Mouse (Mus musculus): Measurements from ENCODE around the gene Apol7e. TPM values are rescaled to one million over a fixed set of nuclear protein-coding genes. Genes with fewer than 3 reads are reported as not detected.
"Not testable (repeated sequence)": the region's sequence is repeated elsewhere in the genome, so short reads cannot be mapped to it uniquely, and the experiment has no call there.

Gene Apol7e
- total and polyA plus RNA-seq, 2 experiments from 2014 or later: not detected

DNA sequence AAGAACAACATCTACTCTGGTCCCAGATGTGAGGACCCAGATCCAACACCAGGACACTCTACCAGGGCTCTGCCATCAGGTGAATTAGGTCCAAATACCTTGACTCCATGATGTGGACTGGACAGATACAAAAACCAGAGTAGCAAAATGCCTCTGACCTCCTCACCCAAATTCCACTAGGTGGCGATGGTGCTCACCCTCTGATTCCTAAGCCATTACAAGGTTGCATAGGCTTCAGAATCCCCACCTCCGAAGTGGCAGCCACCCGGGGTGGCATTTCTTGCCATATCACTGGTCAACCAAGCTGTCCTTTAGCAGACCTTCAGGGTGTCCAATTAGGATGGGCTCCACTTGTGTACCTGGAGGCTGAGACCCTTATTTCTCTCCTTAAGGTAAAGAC is 28.5 kb downstream of the Apol7e start:
- H3K9me3 ChIP-seq (ENCODE audit: low read length); DNase-seq (ENCODE audit: low spot score); ATAC-seq (ENCODE audit: low FRiP score); H3K4me2 ChIP-seq (ENCODE audit: low read depth, low read length, poor library complexity, severe bottlenecking); H3K36me3 ChIP-seq (ENCODE audit: insufficient read depth, low read length); H3K4me1 ChIP-seq (ENCODE audit: insufficient read depth, low read length); H3K27me3 ChIP-seq (ENCODE audit: insufficient read depth, low read length); H3K4me3 ChIP-seq (ENCODE audit: low read depth, low read length); H3K27ac ChIP-seq (ENCODE audit: low read depth, low read length); H3K9ac ChIP-seq (replicated peaks; ENCODE audit: low read length, poor library complexity, severe bottlenecking): not testable (repeated sequence)
- WGBS: 5% methylated on average over 3 of the region's 3 CpGs
- TF ChIP-seq CTCF (IDR thresholded peaks at IDR 0.05): peak; percentile 60

DNA sequence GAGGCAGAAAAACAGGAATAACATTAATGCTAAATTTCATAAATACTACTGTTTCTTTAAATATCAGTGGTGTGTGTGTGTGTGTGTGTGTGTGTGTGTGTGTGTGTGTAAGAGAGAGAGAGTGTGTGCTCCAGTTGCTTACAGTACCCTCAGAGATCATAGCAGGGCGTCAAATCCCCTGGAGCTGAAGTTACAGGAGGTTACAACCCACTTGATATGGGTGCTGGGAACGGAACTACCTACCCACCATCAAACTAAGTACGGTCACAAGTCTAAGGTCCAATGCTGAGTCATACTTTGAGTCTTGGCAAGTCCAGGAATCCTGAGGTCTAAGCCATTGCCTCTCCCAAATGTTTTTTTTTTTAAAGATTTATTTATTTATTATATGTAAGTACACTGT is 29.1 kb downstream of the Apol7e start:
- not testable (repeated sequence) for H3K36me3 ChIP-seq (ENCODE audit: insufficient read depth, low read length); ATAC-seq (ENCODE audit: low FRiP score); H3K4me1 ChIP-seq (ENCODE audit: insufficient read depth, low read length); H3K9ac ChIP-seq (replicated peaks; ENCODE audit: low read length, poor library complexity, severe bottlenecking); DNase-seq (ENCODE audit: low spot score); H3K9me3 ChIP-seq (ENCODE audit: low read length); H3K27me3 ChIP-seq (ENCODE audit: insufficient read depth, low read length); H3K27ac ChIP-seq (ENCODE audit: low read depth, low read length); H3K4me2 ChIP-seq (ENCODE audit: low read depth, low read length, poor library complexity, severe bottlenecking); H3K4me3 ChIP-seq (ENCODE audit: low read depth, low read length)
- WGBS: 95% methylated on average over 3 of the region's 3 CpGs

DNA sequence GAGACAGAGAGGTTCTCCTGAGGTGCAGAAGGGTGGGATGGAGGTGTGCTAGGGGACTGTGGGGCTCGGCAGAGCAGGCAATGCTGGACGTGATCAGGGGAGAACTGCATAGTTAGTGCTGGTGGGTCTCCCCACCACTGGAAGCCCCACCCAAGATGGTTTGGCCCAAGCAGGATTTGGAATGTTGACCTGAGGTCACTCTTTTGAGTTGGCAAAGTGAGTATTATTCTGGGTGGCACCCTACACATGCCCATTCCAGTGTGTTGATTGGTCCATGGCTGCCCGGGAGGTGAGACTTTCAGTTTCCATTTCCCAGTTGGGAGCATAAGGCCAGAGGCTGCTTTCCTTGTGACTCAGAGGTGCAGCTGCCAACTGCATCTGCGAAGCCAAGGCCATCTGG is 30.1 kb downstream of the Apol7e start, which contains the start of gene Apol9b:
Gene Apol9b (plus strand): TSS at position 301 of the 400 bp plus-strand sequence.
- H3K36me3 ChIP-seq (ENCODE audit: insufficient read depth, low read length); DNase-seq (ENCODE audit: low spot score); H3K4me2 ChIP-seq (ENCODE audit: low read depth, low read length, poor library complexity, severe bottlenecking); H3K9me3 ChIP-seq (ENCODE audit: low read length); ATAC-seq (ENCODE audit: low FRiP score); H3K4me1 ChIP-seq (ENCODE audit: insufficient read depth, low read length); H3K9ac ChIP-seq (replicated peaks; ENCODE audit: low read length, poor library complexity, severe bottlenecking); H3K27me3 ChIP-seq (ENCODE audit: insufficient read depth, low read length); H3K27ac ChIP-seq (ENCODE audit: low read depth, low read length); H3K4me3 ChIP-seq (ENCODE audit: low read depth, low read length): not testable (repeated sequence)
- WGBS: no CpG with 5 or more reads among the region's 4 CpGs

DNA sequence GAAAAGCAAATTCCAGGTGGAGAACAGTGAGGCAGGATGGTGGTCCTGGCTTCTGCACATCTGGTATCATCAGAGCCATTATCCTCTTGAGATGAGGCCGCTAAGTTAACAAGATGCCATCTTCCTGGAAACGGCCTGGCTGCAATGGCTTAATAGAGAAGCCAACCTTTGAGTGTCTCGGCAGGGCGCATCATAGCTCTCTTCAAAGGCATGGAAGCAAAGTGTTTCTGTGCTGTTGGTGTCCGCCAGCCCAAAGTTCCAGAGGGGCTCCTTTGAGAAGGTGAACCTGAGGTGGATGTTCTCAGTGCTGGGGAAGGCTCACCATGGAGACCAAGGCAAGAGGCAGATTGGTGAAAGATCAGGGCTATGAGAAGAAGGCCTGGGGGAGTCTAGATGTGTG is 32.9 kb downstream of the Apol7e start:
- no peaks in the 10 kb centered on the region for H3K9me3 ChIP-seq (ENCODE audit: low read length)
- H3K9ac ChIP-seq (replicated peaks; ENCODE audit: low read length, poor library complexity, severe bottlenecking): no peak overlapping the region
- no peak overlapping the region for H3K27ac ChIP-seq (ENCODE audit: low read depth, low read length)
- H3K4me1 ChIP-seq (ENCODE audit: insufficient read depth, low read length): no peaks in the 10 kb centered on the region
- H3K4me2 ChIP-seq (ENCODE audit: low read depth, low read length, poor library complexity, severe bottlenecking): no peak overlapping the region
- no peaks in the 10 kb centered on the region for H3K27me3 ChIP-seq (ENCODE audit: insufficient read depth, low read length)
- WGBS: 90% methylated on average over 5 of the region's 5 CpGs
- ATAC-seq (ENCODE audit: low FRiP score): no peak
- no peak overlapping the region for H3K4me3 ChIP-seq (ENCODE audit: low read depth, low read length)
- no peaks in the 10 kb centered on the region for H3K36me3 ChIP-seq (ENCODE audit: insufficient read depth, low read length)
- no peak for DNase-seq (ENCODE audit: low spot score)
- TF ChIP-seq CTCF (IDR thresholded peaks at IDR 0.05): no peak

DNA sequence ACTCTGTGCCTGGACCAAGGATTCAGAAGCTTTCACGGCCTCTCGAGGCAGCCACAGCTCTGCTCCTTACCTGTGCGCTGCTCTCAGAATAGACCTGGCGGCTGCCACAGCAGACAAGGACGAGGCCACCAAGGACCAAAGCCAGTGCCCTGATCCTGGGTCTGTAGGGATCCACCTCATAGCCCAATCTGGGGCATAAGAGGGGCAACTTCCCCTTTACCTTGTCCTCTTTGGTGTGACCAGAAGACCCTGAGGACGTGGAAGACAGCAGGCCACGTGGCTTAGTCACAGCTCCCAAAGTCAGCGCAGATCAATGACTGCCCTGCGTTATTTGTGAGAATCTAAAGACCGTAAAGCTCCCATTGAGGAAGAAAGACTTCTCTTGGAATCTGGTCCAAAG is 34.2 kb downstream of the Apol7e start:
- not testable (repeated sequence) for H3K4me2 ChIP-seq (ENCODE audit: low read depth, low read length, poor library complexity, severe bottlenecking); H3K27ac ChIP-seq (ENCODE audit: low read depth, low read length); H3K4me1 ChIP-seq (ENCODE audit: insufficient read depth, low read length); DNase-seq (ENCODE audit: low spot score); H3K36me3 ChIP-seq (ENCODE audit: insufficient read depth, low read length); H3K9ac ChIP-seq (replicated peaks; ENCODE audit: low read length, poor library complexity, severe bottlenecking); H3K9me3 ChIP-seq (ENCODE audit: low read length); ATAC-seq (ENCODE audit: low FRiP score); H3K27me3 ChIP-seq (ENCODE audit: insufficient read depth, low read length); H3K4me3 ChIP-seq (ENCODE audit: low read depth, low read length)
- WGBS: 75% methylated on average over 10 of the region's 10 CpGs

DNA sequence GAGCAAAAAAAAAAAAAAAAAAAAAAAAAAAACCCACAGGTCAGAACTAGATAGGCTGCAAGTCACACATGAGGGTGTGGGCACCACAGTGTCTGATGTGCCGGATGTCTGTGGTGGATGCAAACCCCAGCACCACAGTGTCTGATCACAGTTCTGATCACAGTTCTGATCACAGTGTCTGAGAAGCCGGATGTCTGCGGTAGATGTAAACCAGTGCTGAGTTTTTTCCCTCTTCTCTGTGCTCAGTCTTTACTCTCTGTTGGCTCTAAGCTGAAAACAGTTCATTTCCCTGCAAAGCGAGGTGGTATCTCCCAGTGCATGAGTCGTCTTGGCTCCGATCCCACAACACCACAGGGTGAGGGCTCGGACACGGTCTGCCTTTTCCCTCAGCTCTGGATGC is 34.7 kb downstream of the Apol7e start:
- not testable (repeated sequence) for H3K4me1 ChIP-seq (ENCODE audit: insufficient read depth, low read length); H3K4me3 ChIP-seq (ENCODE audit: low read depth, low read length); H3K27ac ChIP-seq (ENCODE audit: low read depth, low read length); H3K36me3 ChIP-seq (ENCODE audit: insufficient read depth, low read length); ATAC-seq (ENCODE audit: low FRiP score); H3K9me3 ChIP-seq (ENCODE audit: low read length); H3K4me2 ChIP-seq (ENCODE audit: low read depth, low read length, poor library complexity, severe bottlenecking); H3K9ac ChIP-seq (replicated peaks; ENCODE audit: low read length, poor library complexity, severe bottlenecking); DNase-seq (ENCODE audit: low spot score); H3K27me3 ChIP-seq (ENCODE audit: insufficient read depth, low read length)
- 71% methylated on average over 8 of the region's 8 CpGs for WGBS

DNA sequence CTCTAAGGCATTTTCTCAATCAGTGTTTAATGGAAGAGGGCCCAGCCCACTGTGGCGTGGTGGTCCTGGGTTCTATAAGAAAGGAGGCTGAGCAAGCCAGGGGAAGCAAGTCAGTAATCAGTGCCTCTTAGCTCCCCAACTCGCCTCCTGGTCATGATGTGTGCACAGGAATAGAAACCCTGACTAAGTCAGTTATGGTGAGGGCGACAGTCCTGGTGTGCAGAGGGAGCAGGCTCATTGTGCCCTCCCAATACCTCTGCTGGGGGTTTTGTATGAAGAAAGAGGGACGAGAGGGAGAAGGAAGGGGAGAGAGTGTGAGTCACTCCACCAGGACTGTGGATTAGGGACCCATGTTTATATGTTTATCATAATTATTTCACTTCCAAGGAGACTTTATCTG is 35.2 kb downstream of the Apol7e start:
- 64% methylated on average over 4 of the region's 4 CpGs for WGBS
- not testable (repeated sequence) for H3K4me3 ChIP-seq (ENCODE audit: low read depth, low read length); ATAC-seq (ENCODE audit: low FRiP score); H3K4me1 ChIP-seq (ENCODE audit: insufficient read depth, low read length); H3K27ac ChIP-seq (ENCODE audit: low read depth, low read length); H3K9ac ChIP-seq (replicated peaks; ENCODE audit: low read length, poor library complexity, severe bottlenecking); H3K4me2 ChIP-seq (ENCODE audit: low read depth, low read length, poor library complexity, severe bottlenecking); H3K27me3 ChIP-seq (ENCODE audit: insufficient read depth, low read length); H3K36me3 ChIP-seq (ENCODE audit: insufficient read depth, low read length); DNase-seq (ENCODE audit: low spot score); H3K9me3 ChIP-seq (ENCODE audit: low read length)

Measured in midbrain, postnatal 0 days (tissue).